Mouse (Mus musculus): Measurements from ENCODE around the gene Olfr1246. TPM values are rescaled to one million over a fixed set of nuclear protein-coding genes. Genes with fewer than 3 reads are reported as not detected.

Olfr1246 gene
- polyA plus RNA-seq (2012; rRNA removed; ENCODE audit: low replicate concordance): not detected in 2 replicates

GRCm38 (mm10) chr2:89593057-89593456 lies at the start of gene Olfr1246:
Gene Olfr1246 (minus strand): TSS chr2:89593157.

GRCm38 (mm10) chr2:89634883-89635282 lies 41.9 kb upstream of the Olfr1246 start, which contains the start of gene Olfr1249:
Gene Olfr1249 (minus strand): TSS chr2:89634983.

GRCm38 (mm10) chr2:89618145-89618544 lies 25.2 kb upstream of the Olfr1246 start, which contains the start of gene Olfr1248:
Gene Olfr1248 (minus strand): TSS chr2:89618245.

GRCm38 (mm10) chr2:89614030-89614429 lies 21.1 kb upstream of the Olfr1246 start, which contains the start of gene Olfr1247:
Gene Olfr1247 (minus strand): TSS chr2:89614130.

GRCm38 (mm10) chr2:89578347-89578746 lies 14.6 kb downstream of the Olfr1246 start, which contains the start of gene Olfr1245:
Gene Olfr1245 (minus strand): TSS chr2:89578447.

Other genes with a start within 250 kb of the Olfr1246 start
- gene Olfr1234, start 228.3 kb downstream of the Olfr1246 start, polyA plus RNA-seq (2012; rRNA removed; ENCODE audit: low replicate concordance): not detected in 2 replicates
- not detected in 2 replicates for gene Olfr1238, start 183.5 kb downstream of the Olfr1246 start, polyA plus RNA-seq (2012; rRNA removed; ENCODE audit: low replicate concordance)
- gene Olfr1239, start 172.8 kb downstream of the Olfr1246 start, polyA plus RNA-seq (2012; rRNA removed; ENCODE audit: low replicate concordance): not detected in 2 replicates
- not detected in 2 replicates for gene Olfr1240, start 150.2 kb downstream of the Olfr1246 start, polyA plus RNA-seq (2012; rRNA removed; ENCODE audit: low replicate concordance)
- not detected in 2 replicates for gene Olfr1241, start 106.0 kb downstream of the Olfr1246 start, polyA plus RNA-seq (2012; rRNA removed; ENCODE audit: low replicate concordance)
- not detected in 2 replicates for gene Olfr1242, start 94.8 kb downstream of the Olfr1246 start, polyA plus RNA-seq (2012; rRNA removed; ENCODE audit: low replicate concordance)
- not detected in 2 replicates for gene Olfr1243, start 61.7 kb downstream of the Olfr1246 start, polyA plus RNA-seq (2012; rRNA removed; ENCODE audit: low replicate concordance)
- gene Olfr1245, start 14.7 kb downstream of the Olfr1246 start, polyA plus RNA-seq (2012; rRNA removed; ENCODE audit: low replicate concordance): not detected in 2 replicates
- gene Olfr1247, start 21.0 kb upstream of the Olfr1246 start, polyA plus RNA-seq (2012; rRNA removed; ENCODE audit: low replicate concordance): not detected in 2 replicates
- not detected in 2 replicates for gene Olfr1248, start 25.1 kb upstream of the Olfr1246 start, polyA plus RNA-seq (2012; rRNA removed; ENCODE audit: low replicate concordance)
- gene Olfr1249, start 41.8 kb upstream of the Olfr1246 start, polyA plus RNA-seq (2012; rRNA removed; ENCODE audit: low replicate concordance): not detected in 2 replicates
- not detected in 2 replicates for gene Olfr1250, start 68.3 kb upstream of the Olfr1246 start, polyA plus RNA-seq (2012; rRNA removed; ENCODE audit: low replicate concordance)
- not detected in 2 replicates for gene Olfr1251, start 78.8 kb upstream of the Olfr1246 start, polyA plus RNA-seq (2012; rRNA removed; ENCODE audit: low replicate concordance)
- not detected in 2 replicates for gene Olfr1252, start 131.9 kb upstream of the Olfr1246 start, polyA plus RNA-seq (2012; rRNA removed; ENCODE audit: low replicate concordance)
- gene Olfr1253, start 163.9 kb upstream of the Olfr1246 start, polyA plus RNA-seq (2012; rRNA removed; ENCODE audit: low replicate concordance): not detected in 2 replicates
- not detected in 2 replicates for gene Olfr1254, start 200.5 kb upstream of the Olfr1246 start, polyA plus RNA-seq (2012; rRNA removed; ENCODE audit: low replicate concordance)
- gene Olfr1255, start 218.9 kb upstream of the Olfr1246 start, polyA plus RNA-seq (2012; rRNA removed; ENCODE audit: low replicate concordance): not detected in 2 replicates
- not detected in 2 replicates for gene Olfr1256, start 248.4 kb upstream of the Olfr1246 start, polyA plus RNA-seq (2012; rRNA removed; ENCODE audit: low replicate concordance)